12 mouse cellular contexts compared by ENCODE assay signal in the genomic region with DNA sequence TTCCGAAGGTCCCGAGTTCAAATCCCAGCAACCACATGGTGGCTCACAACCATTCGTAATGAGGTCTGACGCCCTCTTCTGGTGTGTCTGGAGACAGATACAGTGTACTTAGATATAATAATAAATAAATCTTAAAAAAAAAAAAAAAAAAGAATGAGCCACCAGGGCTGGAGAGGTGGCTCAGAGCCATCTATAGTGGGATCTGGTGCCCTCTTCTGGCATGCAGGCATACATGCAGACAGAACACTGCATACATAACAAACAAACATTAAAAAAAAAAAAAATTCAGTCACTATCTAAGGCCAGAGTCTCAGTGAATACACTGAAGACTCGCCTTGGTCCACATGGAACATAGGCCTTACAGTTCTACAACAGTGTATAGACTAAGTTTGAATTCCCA. TPM values are rescaled to one million over a fixed set of nuclear protein-coding genes. Genes with fewer than 3 reads are reported as not detected.
A peak's percentile ranks its signal among the peaks of the same experiment; 100 is the strongest.
DNase-seq lines count a peak whose midpoint lies in the region; ATAC-seq and TF ChIP-seq lines count a peak whose summit lies in the region.
"Had no signal": no experiment of that assay in that cellular context is flagged by ENCODE, and none has a peak within 500 bp of the region (broad histone marks: within the 10 kb centered on the region; RNA-seq: fewer than 3 reads in every experiment).

No protein-coding gene starts in this region.

- peaks cover 20% of the 10 kb centered on the region; the same call in 1 of the 2 replicates for H3K36me3 ChIP-seq in hindbrain, postnatal 0 days (ENCODE audit: insufficient read depth, low read length)
- peaks cover 54% of the 10 kb centered on the region for H3K36me3 ChIP-seq in hindbrain, embryonic 10.5 days
- peaks cover 23% of the 10 kb centered on the region for H3K36me3 ChIP-seq in midbrain, postnatal 0 days (ENCODE audit: insufficient read depth, low read length)
- H3K36me3 ChIP-seq in midbrain, embryonic 11.5 days (ENCODE audit: control insufficient read depth, insufficient read depth, low read length): peaks cover 2% of the 10 kb centered on the region; the same call in 1 of the 2 replicates

- no peak overlapping the region for H3K9ac ChIP-seq in hindbrain, postnatal 0 days (replicated peaks; ENCODE audit: low read length)
- no peak overlapping the region for H3K9ac ChIP-seq in midbrain, postnatal 0 days (replicated peaks; ENCODE audit: low read length, poor library complexity, severe bottlenecking)
- H3K9ac ChIP-seq in midbrain, embryonic 11.5 days (ENCODE audit: low read length): no peak overlapping the region
- H3K9ac ChIP-seq: liver, embryonic 15.5 days had no signal

- 81% methylated on average over 5 of the region's 5 CpGs for WGBS in hindbrain, postnatal 0 days
- 77% methylated on average over 5 of the region's 5 CpGs for WGBS in hindbrain, embryonic 10.5 days
- WGBS in midbrain, postnatal 0 days: 76% methylated on average over 5 of the region's 5 CpGs
- 82% methylated on average over 5 of the region's 5 CpGs for WGBS in midbrain, embryonic 11.5 days

- no peak overlapping the region for H3K4me2 ChIP-seq in hindbrain, postnatal 0 days (ENCODE audit: low read depth, low read length)
- H3K4me2 ChIP-seq in midbrain, postnatal 0 days (ENCODE audit: low read depth, low read length, poor library complexity, severe bottlenecking): no peak overlapping the region
- H3K4me2 ChIP-seq in midbrain, embryonic 11.5 days: no peak overlapping the region
- H3K4me2 ChIP-seq: liver, embryonic 15.5 days had no signal

- peak; percentile 63 for TF ChIP-seq CTCF in hindbrain, postnatal 0 days (IDR thresholded peaks at IDR 0.05; ENCODE audit: low read depth)
- peak; percentile 69 for TF ChIP-seq CTCF in midbrain, postnatal 0 days (IDR thresholded peaks at IDR 0.05)

- H3K27me3 ChIP-seq in hindbrain, postnatal 0 days (ENCODE audit: insufficient read depth, low read length): no peaks in the 10 kb centered on the region
- H3K27me3 ChIP-seq in hindbrain, embryonic 10.5 days (ENCODE audit: insufficient read depth, poor library complexity, severe bottlenecking): no peaks in the 10 kb centered on the region
- no peaks in the 10 kb centered on the region for H3K27me3 ChIP-seq in midbrain, postnatal 0 days (ENCODE audit: insufficient read depth, low read length)
- H3K27me3 ChIP-seq in midbrain, embryonic 11.5 days (ENCODE audit: control insufficient read depth, insufficient read depth, low read length): no peaks in the 10 kb centered on the region
- H3K27me3 ChIP-seq: liver, embryonic 15.5 days had no signal

- H3K4me1 ChIP-seq in hindbrain, postnatal 0 days (ENCODE audit: insufficient read depth, low read length): peaks cover 13% of the 10 kb centered on the region; the same call in 1 of the 2 replicates
- peaks cover 26% of the 10 kb centered on the region for H3K4me1 ChIP-seq in hindbrain, embryonic 10.5 days (replicated peaks)
- peaks cover 6% of the 10 kb centered on the region; the same call in 1 of the 2 replicates for H3K4me1 ChIP-seq in midbrain, postnatal 0 days (ENCODE audit: insufficient read depth, low read length)
- peaks cover 13% of the 10 kb centered on the region for H3K4me1 ChIP-seq in midbrain, embryonic 11.5 days (ENCODE audit: control insufficient read depth, insufficient read depth, low read length)

- no peak overlapping the region for H3K27ac ChIP-seq in hindbrain, postnatal 0 days
- no peak overlapping the region for H3K27ac ChIP-seq in hindbrain, embryonic 10.5 days
- no peak overlapping the region for H3K27ac ChIP-seq in midbrain, postnatal 0 days (ENCODE audit: low read depth, low read length)
- no peak overlapping the region for H3K27ac ChIP-seq in midbrain, embryonic 11.5 days (ENCODE audit: low read depth, low read length)
- H3K27ac ChIP-seq: liver, embryonic 15.5 days had no signal

- H3K9me3 ChIP-seq in hindbrain, postnatal 0 days (ENCODE audit: low read length): no peaks in the 10 kb centered on the region
- no peaks in the 10 kb centered on the region for H3K9me3 ChIP-seq in hindbrain, embryonic 10.5 days
- H3K9me3 ChIP-seq in midbrain, postnatal 0 days (ENCODE audit: low read length): no peaks in the 10 kb centered on the region
- no peaks in the 10 kb centered on the region for H3K9me3 ChIP-seq in midbrain, embryonic 11.5 days (ENCODE audit: control insufficient read depth, low read length)
- H3K9me3 ChIP-seq: liver, embryonic 15.5 days had no signal

- peak; percentile 64 for DNase-seq in hindbrain, postnatal 0 days (ENCODE audit: low spot score)
- DNase-seq in hindbrain, embryonic 10.5 days (ENCODE audit: low spot score): no peak
- DNase-seq in midbrain, postnatal 0 days (ENCODE audit: low spot score): peak; percentile 38
- DNase-seq in midbrain, embryonic 11.5 days (ENCODE audit: low spot score, missing footprints): no peak
- peak; percentile 60 for DNase-seq in ZHBTc4 (ENCODE audit: low read depth, low spot score)
- peak; percentile 38 for DNase-seq in thymus, postnatal 14 days
- DNase-seq in right cerebral cortex, postnatal 36 days (ENCODE audit: low spot score in 2 of 2): no peak
- DNase-seq in urinary bladder, adult 2 months (ENCODE audit: low spot score): no peak

- ATAC-seq in hindbrain, postnatal 0 days: no peak
- no peak for ATAC-seq in midbrain, postnatal 0 days (ENCODE audit: low FRiP score)
- no peak for ATAC-seq in midbrain, embryonic 11.5 days (ENCODE audit: low FRiP score)

- no peak overlapping the region for H3K4me3 ChIP-seq in hindbrain, postnatal 0 days (ENCODE audit: low read length)
- no peak overlapping the region for H3K4me3 ChIP-seq in hindbrain, embryonic 10.5 days
- H3K4me3 ChIP-seq in midbrain, postnatal 0 days (ENCODE audit: low read depth, low read length): no peak overlapping the region
- H3K4me3 ChIP-seq in midbrain, embryonic 11.5 days (ENCODE audit: low read depth, low read length): no peak overlapping the region
- H3K4me3 ChIP-seq: liver, embryonic 15.5 days; myocyte had no signal

RNA-seq across cellular contexts. Expression of a gene that starts 2.8 kb away (rescaled TPM):
- 40.3 and 42.1 TPM in 2 replicates for total RNA-seq in hindbrain, postnatal 0 days (2014; rRNA removed)
- polyA plus RNA-seq in hindbrain, postnatal 0 days (2015; fragmentation: Nextera tagmentation; extraction: Ambion mirVana): 84.8 and 86.9 TPM in 2 replicates
- polyA plus RNA-seq in hindbrain, embryonic 10.5 days (2016; fragmentation: Nextera tagmentation; extraction: Ambion mirVana): 84.0 and 86.4 TPM in 2 replicates
- 46.2 and 48.2 TPM in 2 replicates for total RNA-seq in midbrain, postnatal 0 days (2014; rRNA removed)
- 92.4 and 96.0 TPM in 2 replicates for polyA plus RNA-seq in midbrain, postnatal 0 days (2015; fragmentation: Nextera tagmentation; extraction: Ambion mirVana)
- polyA plus RNA-seq in midbrain, embryonic 11.5 days (2014; fragmentation: Nextera tagmentation; extraction: Ambion mirVana): 82.4 and 91.3 TPM in 2 replicates
- polyA plus RNA-seq in urinary bladder, adult 2 months (2012; rRNA removed): 28.8 and 41.2 TPM in 2 replicates

RNA-seq across cellular contexts. Expression of a gene that starts 2.8 kb away (rescaled TPM):
- total RNA-seq in hindbrain, postnatal 0 days (2014; rRNA removed): 134 and 143 TPM in 2 replicates
- polyA plus RNA-seq in hindbrain, postnatal 0 days (2015; fragmentation: Nextera tagmentation; extraction: Ambion mirVana): 165 and 170 TPM in 2 replicates
- 135 and 152 TPM in 2 replicates for polyA plus RNA-seq in hindbrain, embryonic 10.5 days (2016; fragmentation: Nextera tagmentation; extraction: Ambion mirVana)
- total RNA-seq in midbrain, postnatal 0 days (2014; rRNA removed): 145 and 149 TPM in 2 replicates
- 159 and 176 TPM in 2 replicates for polyA plus RNA-seq in midbrain, postnatal 0 days (2015; fragmentation: Nextera tagmentation; extraction: Ambion mirVana)
- polyA plus RNA-seq in midbrain, embryonic 11.5 days (2014; fragmentation: Nextera tagmentation; extraction: Ambion mirVana): 135 and 139 TPM in 2 replicates
- polyA plus RNA-seq in urinary bladder, adult 2 months (2012; rRNA removed): 52.5 and 54.7 TPM in 2 replicates

RNA-seq across cellular contexts. Expression of a gene that starts 5.9 kb away (rescaled TPM):
- total RNA-seq in hindbrain, postnatal 0 days (2014; rRNA removed): 0.58 and 0.78 TPM in 2 replicates
- 0.15 and 0.26 TPM in 2 replicates for polyA plus RNA-seq in hindbrain, postnatal 0 days (2015; fragmentation: Nextera tagmentation; extraction: Ambion mirVana)
- polyA plus RNA-seq in hindbrain, embryonic 10.5 days (2016; fragmentation: Nextera tagmentation; extraction: Ambion mirVana): not detected in 2 replicates
- 0.71 TPM in 1 of 2 replicates, not detected in the other for total RNA-seq in midbrain, postnatal 0 days (2014; rRNA removed)
- not detected in 2 replicates for polyA plus RNA-seq in midbrain, postnatal 0 days (2015; fragmentation: Nextera tagmentation; extraction: Ambion mirVana)
- not detected in 2 replicates for polyA plus RNA-seq in midbrain, embryonic 11.5 days (2014; fragmentation: Nextera tagmentation; extraction: Ambion mirVana)
- not detected in 2 replicates for polyA plus RNA-seq in urinary bladder, adult 2 months (2012; rRNA removed)
- total RNA-seq: common myeloid progenitor, adult 5-6 weeks; hematopoietic stem cell, adult 5-6 weeks had no signal
- polyA plus RNA-seq: myocyte had no signal

RNA-seq across cellular contexts. Expression of a gene that starts 10.3 kb away (rescaled TPM):
- 109 and 152 TPM in 2 replicates for total RNA-seq in hindbrain, postnatal 0 days (2014; rRNA removed)
- polyA plus RNA-seq in hindbrain, postnatal 0 days (2015; fragmentation: Nextera tagmentation; extraction: Ambion mirVana): 118 and 133 TPM in 2 replicates
- polyA plus RNA-seq in hindbrain, embryonic 10.5 days (2016; fragmentation: Nextera tagmentation; extraction: Ambion mirVana): 66.9 and 96.6 TPM in 2 replicates
- 114 and 120 TPM in 2 replicates for total RNA-seq in midbrain, postnatal 0 days (2014; rRNA removed)
- polyA plus RNA-seq in midbrain, postnatal 0 days (2015; fragmentation: Nextera tagmentation; extraction: Ambion mirVana): 139 and 160 TPM in 2 replicates
- polyA plus RNA-seq in midbrain, embryonic 11.5 days (2014; fragmentation: Nextera tagmentation; extraction: Ambion mirVana): 145 and 151 TPM in 2 replicates
- 3.6 and 4.4 TPM in 2 replicates for polyA plus RNA-seq in urinary bladder, adult 2 months (2012; rRNA removed)
- total RNA-seq: common myeloid progenitor, adult 5-6 weeks; hematopoietic stem cell, adult 5-6 weeks had no signal
- polyA plus RNA-seq: myocyte had no signal

RNA-seq across cellular contexts. Expression of a gene that starts 11.6 kb away (rescaled TPM):
- total RNA-seq in hindbrain, postnatal 0 days (2014; rRNA removed): 85.9 and 87.8 TPM in 2 replicates
- polyA plus RNA-seq in hindbrain, postnatal 0 days (2015; fragmentation: Nextera tagmentation; extraction: Ambion mirVana): 30.8 and 32.7 TPM in 2 replicates
- 11.2 and 20.8 TPM in 2 replicates for polyA plus RNA-seq in hindbrain, embryonic 10.5 days (2016; fragmentation: Nextera tagmentation; extraction: Ambion mirVana)
- total RNA-seq in midbrain, postnatal 0 days (2014; rRNA removed): 63.2 and 66.3 TPM in 2 replicates
- polyA plus RNA-seq in midbrain, postnatal 0 days (2015; fragmentation: Nextera tagmentation; extraction: Ambion mirVana): 39.8 and 40.1 TPM in 2 replicates
- polyA plus RNA-seq in midbrain, embryonic 11.5 days (2014; fragmentation: Nextera tagmentation; extraction: Ambion mirVana): 18.1 and 20.1 TPM in 2 replicates
- 0.54 and 0.81 TPM in 2 replicates for polyA plus RNA-seq in urinary bladder, adult 2 months (2012; rRNA removed)
- total RNA-seq: common myeloid progenitor, adult 5-6 weeks had no signal

Comparison
In these comparisons a context has a peak if more than half of its experiments do, and no peak if none do; other contexts are left out.
1. DNase-seq: peak in hindbrain, postnatal 0 days (single experiment), midbrain, postnatal 0 days (single experiment), ZHBTc4 (single experiment) and thymus, postnatal 14 days (single experiment); none in hindbrain, embryonic 10.5 days (single experiment), midbrain, embryonic 11.5 days (single experiment), right cerebral cortex, postnatal 36 days (0 of 2) and urinary bladder, adult 2 months (single experiment).